Mouse (Mus musculus): ENCODE measurements at regions not wholly inside any gene's neighbourhood (a gene's known extent, or its start where the extent isn't known, plus 50 kb on each side); places are given as distances from the start of the nearest gene placed in this dataset.
A peak's percentile ranks its signal among the peaks of the same experiment; 100 is the strongest.
"Not testable (repeated sequence)": the region's sequence is repeated elsewhere in the genome, so short reads cannot be mapped to it uniquely, and the experiment has no call there.

GRCm38 (mm10) chr14:90935626-90936025, 2464.4 kb upstream of the Pcdh20 start:
- WGBS: 92% methylated on average over 14 of the region's 14 CpGs
- H3K4me1 ChIP-seq; H3K4me2 ChIP-seq; ATAC-seq (ENCODE audit: borderline replicate concordance, extremely low read depth, low FRiP score, low TSS enrichment); H3K9ac ChIP-seq; H3K27ac ChIP-seq; H3K36me3 ChIP-seq; H3K4me3 ChIP-seq; H3K27me3 ChIP-seq; H3K9me3 ChIP-seq: not testable (repeated sequence)

GRCm38 (mm10) chr14:90905270-90905669, 2434.1 kb upstream of the Pcdh20 start:
- H3K36me3 ChIP-seq: no peaks in the 10 kb centered on the region
- no peak overlapping the region for H3K4me3 ChIP-seq
- no peaks in the 10 kb centered on the region for H3K27me3 ChIP-seq
- no peak overlapping the region for H3K9ac ChIP-seq
- no peak for ATAC-seq (ENCODE audit: borderline replicate concordance, extremely low read depth, low FRiP score, low TSS enrichment)
- no peaks in the 10 kb centered on the region for H3K4me1 ChIP-seq
- H3K27ac ChIP-seq: no peak overlapping the region
- H3K9me3 ChIP-seq: no peaks in the 10 kb centered on the region
- no peak overlapping the region for H3K4me2 ChIP-seq

GRCm38 (mm10) chr14:90889738-90890137, 2418.5 kb upstream of the Pcdh20 start:
- ATAC-seq (ENCODE audit: borderline replicate concordance, extremely low read depth, low FRiP score, low TSS enrichment): peak; percentile 42; the same call in 1 of the 2 replicates
- Histone ChIP-seq H3K9ac (no peak overlapping the region), H3K27me3 (no peaks in the 10 kb centered on the region), H3K9me3 (no peaks in the 10 kb centered on the region), H3K27ac (no peak overlapping the region), H3K4me1 (no peaks in the 10 kb centered on the region), H3K36me3 (no peaks in the 10 kb centered on the region), H3K4me3 (no peak overlapping the region), H3K4me2 (peak overlapping the region; percentile 8; the same call in 1 of the 2 replicates)
- 30% methylated on average over 6 of the region's 6 CpGs for WGBS
